Mouse (Mus musculus) liver, adult 2 months (tissue): ENCODE measurements around the gene Tcl1b1.

ENCODE experiments used
- CTCF ChIP-seq: fragments of 200-500 bp; IDR thresholded peaks from 2 replicates; pipeline ENCODE4 v1.5.1; 2011; ENCODE audit warnings: low read depth, low read length, control low read depth
- POLR2A ChIP-seq: fragments of 200-500 bp; IDR thresholded peaks from 2 replicates; pipeline ENCODE4 v1.6.1; 2011; ENCODE audit warnings: low read length, control low read depth; ENCODE audit not compliant: insufficient read depth; ENCODE audit errors: extremely low read depth

DNA sequence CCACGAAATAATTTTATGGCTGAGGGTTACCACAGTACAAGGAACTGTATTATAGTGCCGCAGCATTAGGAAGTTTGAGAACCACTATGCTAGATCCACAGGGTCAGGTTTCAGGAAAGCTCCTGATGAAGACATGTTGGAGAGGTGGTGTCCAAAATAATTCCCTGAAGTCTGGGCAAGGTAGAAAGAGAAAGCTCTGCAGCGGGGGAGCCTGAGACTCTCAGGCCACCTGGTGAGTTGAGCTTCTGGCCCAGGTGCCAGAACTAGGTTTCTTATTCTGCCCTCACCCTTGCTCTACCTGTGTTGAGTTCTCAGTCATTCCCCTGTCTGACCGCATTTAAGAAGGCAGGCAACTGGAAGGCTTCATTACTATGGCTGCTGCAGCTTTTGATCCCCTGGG, at the start of gene Tcl1b1:
- TF ChIP-seq CTCF (no peak), POLR2A (no peak)
